Mouse (Mus musculus) spleen, adult 2 months (tissue): ENCODE data around the gene Olfr550.

Experiments used
- CTCF ChIP-seq: fragments of 200-500 bp; IDR thresholded peaks from 2 replicates; pipeline ENCODE4 v1.5.1; 2011; ENCODE audit warnings: mild to moderate bottlenecking, inconsistent platforms; ENCODE audit not compliant: insufficient read depth, insufficient read length, insufficient replicate concordance; ENCODE audit errors: extremely low read depth
- POLR2A ChIP-seq: fragments of 200-500 bp; IDR thresholded peaks from 2 replicates; pipeline ENCODE4 v1.6.1; 2011; ENCODE audit warnings: low read depth, low read length, inconsistent platforms

DNA sequence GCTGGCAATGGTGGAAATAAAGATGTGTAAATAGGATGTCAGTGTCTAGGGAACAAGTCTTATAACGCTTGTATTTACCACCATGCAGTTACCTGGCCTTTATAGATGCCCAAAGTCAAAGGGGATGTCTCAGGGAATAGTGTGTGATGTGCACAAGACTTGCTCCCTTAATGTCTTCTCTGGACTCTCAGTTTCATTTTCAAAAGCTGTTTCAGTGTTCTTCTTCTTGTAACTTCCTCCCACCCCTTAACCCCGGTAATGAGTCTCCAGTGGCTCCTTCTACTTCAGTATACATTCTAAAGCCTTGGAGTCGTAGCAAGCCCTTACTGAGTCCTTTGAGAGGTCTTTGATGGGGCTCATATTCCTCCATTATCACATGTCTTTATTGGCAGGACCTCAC is 18.0 kb upstream of the Olfr550 start:
- TF ChIP-seq POLR2A = no peak
- no peak for TF ChIP-seq CTCF
